Mouse (Mus musculus) CH12.LX (cell line): ENCODE data around the gene Taok1. TPM values are rescaled to one million over a fixed set of nuclear protein-coding genes. Genes with fewer than 3 reads are reported as not detected.

Experiments
- DNase-seq: peaks from one replicate; pipeline ENCODE4 v3.0.0-alpha.2; 2013; ENCODE audit errors: extremely low read depth
- H3K27ac ChIP-seq: 2 replicates; pipeline ENCODE4 v1.5.1; 2012; ENCODE audit warnings: low read depth, mild to moderate bottlenecking, control low read depth, moderate library complexity; ENCODE audit not compliant: insufficient read depth
- H3K27me3 ChIP-seq: replicated peaks from 2 replicates; pipeline ENCODE3; 2012; ENCODE audit warnings: inconsistent platforms
- H3K36me3 ChIP-seq, 2 experiments: replicated peaks in 1 of 2; 2 replicates each; pipeline versions ENCODE3 to v1.6.1; 2012; ENCODE audit warnings: inconsistent platforms in 1 of 2, low read length in 1 of 2, mild to moderate bottlenecking in 1 of 2, mixed read lengths in 1 of 2, moderate library complexity in 1 of 2; ENCODE audit not compliant: control insufficient read depth in 1 of 2, insufficient read depth in 1 of 2
- H3K4me1 ChIP-seq, 2 experiments: 2 replicates each; pipeline ENCODE4 v1.6.1; 2012; ENCODE audit warnings: inconsistent platforms in 1 of 2, moderate library complexity in 1 of 2; ENCODE audit not compliant: insufficient read depth in 2 of 2, control insufficient read depth in 1 of 2
- H3K4me2 ChIP-seq: 2 replicates; pipeline ENCODE4 v1.6.1; 2012; ENCODE audit warnings: low read depth, mild to moderate bottlenecking, control low read depth; ENCODE audit not compliant: poor library complexity, insufficient read depth, severe bottlenecking
- H3K4me3 ChIP-seq, 3 experiments: fragments of 150-350 bp in 1 of 3; sonication (generic) in 1 of 3; replicated peaks in 1 of 3; 2 replicates each; pipeline versions ENCODE3 to v1.5.1; 2011 to 2012; ENCODE audit warnings: low read depth in 2 of 3, low read length in 2 of 3, mild to moderate bottlenecking in 2 of 3, moderate library complexity in 2 of 3, control low read depth in 1 of 3, improper control_type of control experiment in 1 of 3, inconsistent platforms in 1 of 3, mixed read lengths in 1 of 3; ENCODE audit not compliant: poor library complexity in 1 of 3
- H3K79me2 ChIP-seq: replicated peaks from 2 replicates; pipeline ENCODE4 v1.6.1; 2012; ENCODE audit warnings: mild to moderate bottlenecking, moderate library complexity; ENCODE audit not compliant: control insufficient read depth, poor library complexity, insufficient read depth, severe bottlenecking; ENCODE audit errors: extremely low read depth
- H3K9ac ChIP-seq: 2 replicates; pipeline ENCODE4 v1.6.1; 2012; ENCODE audit warnings: low read depth, mild to moderate bottlenecking, control low read depth, moderate library complexity; ENCODE audit not compliant: insufficient read depth
- H3K9me3 ChIP-seq: replicated peaks from 2 replicates; pipeline ENCODE3; 2012; ENCODE audit warnings: low read length, inconsistent platforms, mixed read lengths
- BHLHE40 ChIP-seq: IDR thresholded peaks from 2 replicates; pipeline ENCODE4 v1.6.1; 2011; ENCODE audit warnings: mild to moderate bottlenecking, low read depth, low read length, improper control_type of control experiment
- ELF1 ChIP-seq: IDR thresholded peaks from 2 replicates; pipeline ENCODE4 v1.6.1; 2014; ENCODE audit warnings: low read depth, mild to moderate bottlenecking, inconsistent platforms, low read length, improper control_type of control experiment
- ETS1 ChIP-seq: conservative IDR thresholded peaks from 2 replicates; pipeline ENCODE4 v1.6.1; 2012; ENCODE audit warnings: low read depth, mild to moderate bottlenecking, inconsistent platforms, low read length, improper control_type of control experiment, moderate library complexity
- HCFC1 ChIP-seq: IDR thresholded peaks from 2 replicates; pipeline ENCODE4 v1.6.1; 2012; ENCODE audit warnings: low read depth, mild to moderate bottlenecking, inconsistent platforms, low read length, improper control_type of control experiment
- IRF4 ChIP-seq: IDR thresholded peaks from 2 replicates; pipeline ENCODE4 v1.6.1; 2014; ENCODE audit warnings: low read depth, mild to moderate bottlenecking, inconsistent platforms, low read length, improper control_type of control experiment
- JUN ChIP-seq: IDR thresholded peaks from 2 replicates; pipeline ENCODE4 v1.6.1; 2011; ENCODE audit warnings: low read depth, mild to moderate bottlenecking, low read length, improper control_type of control experiment, moderate library complexity; ENCODE audit not compliant: insufficient read depth
- KAT2A ChIP-seq: IDR thresholded peaks from 2 replicates; pipeline ENCODE4 v1.6.1; 2012; ENCODE audit warnings: low read length, improper control_type of control experiment, inconsistent platforms; ENCODE audit not compliant: insufficient replicate concordance
- MAX ChIP-seq: IDR thresholded peaks from 2 replicates; pipeline ENCODE4 v1.6.1; 2011; ENCODE audit warnings: low read length, improper control_type of control experiment
- MEF2A ChIP-seq: IDR thresholded peaks from 2 replicates; pipeline ENCODE4 v1.6.1; 2014; ENCODE audit warnings: low read depth, mild to moderate bottlenecking, inconsistent platforms, low read length, improper control_type of control experiment, borderline replicate concordance
- PAX5 ChIP-seq: IDR thresholded peaks from 2 replicates; pipeline ENCODE4 v1.6.1; 2012; ENCODE audit warnings: low read length, inconsistent platforms, mixed read lengths
- POLR2A ChIP-seq: IDR thresholded peaks from 2 replicates; pipeline ENCODE4 v1.6.1; 2011; ENCODE audit warnings: low read depth, mild to moderate bottlenecking, improper control_type of control experiment, low read length
- SMC3 ChIP-seq: IDR thresholded peaks from 2 replicates; pipeline ENCODE4 v1.6.1; 2011; ENCODE audit warnings: low read depth, low read length, improper control_type of control experiment
- USF1 ChIP-seq: IDR thresholded peaks from 2 replicates; pipeline ENCODE4 v1.6.1; 2014; ENCODE audit warnings: low read depth, mild to moderate bottlenecking, inconsistent platforms, low read length, improper control_type of control experiment
- USF2 ChIP-seq: conservative IDR thresholded peaks from 2 replicates; pipeline ENCODE4 v1.6.1; 2011; ENCODE audit warnings: low read depth, low read length, improper control_type of control experiment
- ZC3H11A ChIP-seq: IDR thresholded peaks from 2 replicates; pipeline ENCODE4 v1.6.1; 2012; ENCODE audit warnings: low read depth, mild to moderate bottlenecking, inconsistent platforms, low read length, improper control_type of control experiment
- ZNF384 ChIP-seq: IDR thresholded peaks from 2 replicates; pipeline ENCODE4 v1.6.1; 2012; ENCODE audit warnings: low read depth, low read length, improper control_type of control experiment, inconsistent platforms
- dilution Hi-C: fragments of 300-500 bp; cut with MboI; formaldehyde crosslinking; loops from 2 replicates; pipeline ENCODE4 v1.14.3; 2020; ENCODE audit warnings: low sequenced_read_pairs; ENCODE audit not compliant: extremely low pct_unique_long_range_greater_than_20kb, extremely low pct_ligation_motif_present
- in situ Hi-C: fragments of 300-500 bp; cut with MboI; formaldehyde crosslinking; loops from 3 replicates; pipeline ENCODE4 v1.14.3; 2019; ENCODE audit warnings: low sequenced_read_pairs, low pct_ligation_motif_present, low pct_unique_long_range_greater_than_20kb, mixed read lengths
- polyA plus RNA-seq: library from polyadenylated mRNA; unstranded; fragments of >175 nt; gene quantifications from 2 replicates; pipeline ENCODE4 v1.2.1, GENCODE M21; 2012; ENCODE audit warnings: low read depth; ENCODE audit not compliant: insufficient read length
- total RNA-seq, 2 experiments: library from RNA; depleted of rRNA; stranded (reverse); fragments of 300-350 nt in 1 of 2; fragments of >200 nt in 1 of 2; gene quantifications; 2 replicates each; pipeline ENCODE4 v1.2.3; 2012 to 2014

The Taok1 gene
- total and polyA plus RNA-seq, 3 experiments, result 8.9 to 13.7 (median 11.6) TPM

DNA sequence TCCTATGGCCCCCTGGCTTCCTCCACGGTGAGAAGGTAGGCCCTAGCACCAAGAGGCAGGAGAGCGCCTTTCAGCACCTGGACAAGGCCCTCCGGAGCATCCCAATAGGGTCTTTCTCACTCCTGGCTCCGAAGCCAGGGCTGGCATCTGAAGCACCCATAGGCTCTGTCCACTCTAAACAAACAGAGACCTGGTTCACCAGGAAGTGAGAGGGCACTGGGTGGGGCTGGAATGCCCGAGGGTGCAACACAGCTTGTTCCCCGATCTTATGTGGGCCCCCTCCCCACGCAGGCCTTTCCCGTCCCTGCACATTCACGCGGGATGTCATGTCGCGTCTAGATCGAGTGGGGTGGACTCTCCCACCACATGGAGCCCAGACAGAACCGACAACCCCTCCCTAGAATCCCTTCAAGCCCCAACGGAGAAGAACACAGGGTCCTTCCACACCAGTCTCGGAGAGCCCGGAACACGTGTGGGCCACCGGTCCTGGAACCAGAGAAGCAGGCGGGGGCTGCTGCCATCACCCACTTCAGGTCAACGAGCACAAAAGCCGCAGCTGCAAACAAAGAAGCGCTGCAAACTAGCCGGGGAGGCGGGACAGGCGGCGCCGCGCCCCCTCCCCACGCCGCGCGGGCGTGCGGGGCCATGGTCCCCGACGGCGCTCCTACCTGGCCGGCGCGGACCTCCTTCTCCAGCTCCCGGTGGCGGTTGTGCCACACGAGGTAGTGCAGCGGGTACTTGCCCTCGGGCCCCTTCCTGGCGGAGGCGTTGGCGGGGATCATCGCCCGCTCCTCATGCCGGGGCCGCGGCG lies 118.6 kb downstream of the Taok1 start:
- Histone ChIP-seq H3K4me2 (peak overlapping the region; percentile 83), H3K27ac (no peak overlapping the region), H3K4me1 (peaks cover 6 to 29% of the 10 kb centered on the region in 2 experiments; a peak in 3 of 4 replicates), H3K36me3 (no peaks in the 10 kb centered on the region), H3K27me3 (peaks cover 48% of the 10 kb centered on the region), H3K4me3 (peak overlapping the region; percentile 15 to 62 (median 53)), H3K9me3 (no peaks in the 10 kb centered on the region), H3K79me2 (peaks cover 7% of the 10 kb centered on the region), H3K9ac (peak overlapping the region; percentile 31)
- DNase-seq, result no peak
- no peak for TF ChIP-seq ZC3H11A
- TF ChIP-seq MEF2A, result no peak
- TF ChIP-seq ELF1, result no peak
- TF ChIP-seq KAT2A, result no peak
- no peak for TF ChIP-seq HCFC1
- no peak for TF ChIP-seq POLR2A
- 0 out of 2 replicates have a peak, but pooled peaks have one; percentile 24 for TF ChIP-seq MAX
- in situ Hi-C loops, result no loop called here
- dilution Hi-C loops, result no loop called here

DNA sequence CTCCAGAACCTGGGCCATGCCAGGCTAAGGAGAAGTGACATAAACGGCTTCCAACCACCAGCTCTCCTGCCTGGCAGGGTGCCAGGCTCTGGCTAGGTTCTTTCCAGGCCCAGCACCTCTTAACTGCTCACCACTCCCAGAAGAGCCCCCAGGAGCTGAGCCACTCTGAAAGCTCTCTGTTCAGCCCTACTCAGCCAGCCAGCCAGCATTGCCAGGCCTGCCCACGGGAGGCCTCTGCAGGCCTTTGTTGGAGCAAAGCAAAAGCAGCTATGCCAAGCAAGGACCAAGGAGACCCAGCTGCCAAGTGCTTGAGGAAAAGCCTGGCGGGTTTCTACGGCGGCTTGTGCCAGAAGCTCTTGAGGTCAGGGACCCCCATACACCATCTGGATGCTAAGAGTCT lies 120.8 kb downstream of the Taok1 start:
- Histone ChIP-seq H3K4me3 (no peak overlapping the region), H3K9me3 (no peaks in the 10 kb centered on the region), H3K4me1 (peaks cover 6 to 33% of the 10 kb centered on the region in 2 experiments; a peak in 3 of 4 replicates), H3K27ac (no peak overlapping the region)
- in situ Hi-C loops (no loop called here), dilution Hi-C loops (no loop called here)
- TF ChIP-seq USF1 (no peak), BHLHE40 (no peak), ZNF384 (no peak), SMC3 (no peak), IRF4 (no peak), ETS1 (no peak), MEF2A (no peak), HCFC1 (no peak), PAX5 (no peak), ZC3H11A (no peak), USF2 (no peak), JUN (no peak)
- TF ChIP-seq, all 38 proteins: peak for 0
- Histone ChIP-seq H3K79me2 (no peaks in the 10 kb centered on the region), H3K9ac (no peak overlapping the region), H3K36me3 (no peaks in the 10 kb centered on the region), H3K27me3 (peaks cover 49% of the 10 kb centered on the region), H3K4me2 (no peak overlapping the region)
- no peak for DNase-seq
